Mouse (Mus musculus) liver, adult 2 months (tissue): ENCODE data around the gene Eif4a3.

Source experiments
- CTCF ChIP-seq: fragments of 200-500 bp; IDR thresholded peaks from 2 replicates; pipeline ENCODE4 v1.5.1; 2011; ENCODE audit warnings: low read depth, low read length, control low read depth
- POLR2A ChIP-seq: fragments of 200-500 bp; IDR thresholded peaks from 2 replicates; pipeline ENCODE4 v1.6.1; 2011; ENCODE audit warnings: low read length, control low read depth; ENCODE audit not compliant: insufficient read depth; ENCODE audit errors: extremely low read depth

GRCm38 (mm10) chr11:119249011-119249410 lies 50.9 kb downstream of the Eif4a3 start:
- no peak for TF ChIP-seq POLR2A
- TF ChIP-seq CTCF: peak; percentile 46
